Mouse (Mus musculus) CH12.LX (cell line): ENCODE data around the gene Lrguk. TPM values are rescaled to one million over a fixed set of nuclear protein-coding genes. Genes with fewer than 3 reads are reported as not detected.

Experiments used
- DNase-seq: peaks from one replicate; pipeline ENCODE4 v3.0.0-alpha.2; 2013; ENCODE audit errors: extremely low read depth
- H3K27ac ChIP-seq: 2 replicates; pipeline ENCODE4 v1.5.1; 2012; ENCODE audit warnings: low read depth, mild to moderate bottlenecking, control low read depth, moderate library complexity; ENCODE audit not compliant: insufficient read depth
- H3K27me3 ChIP-seq: replicated peaks from 2 replicates; pipeline ENCODE3; 2012; ENCODE audit warnings: inconsistent platforms
- H3K36me3 ChIP-seq, 2 experiments: replicated peaks in 1 of 2; 2 replicates each; pipeline versions ENCODE3 to v1.6.1; 2012; ENCODE audit warnings: inconsistent platforms in 1 of 2, low read length in 1 of 2, mild to moderate bottlenecking in 1 of 2, mixed read lengths in 1 of 2, moderate library complexity in 1 of 2; ENCODE audit not compliant: control insufficient read depth in 1 of 2, insufficient read depth in 1 of 2
- H3K4me1 ChIP-seq, 2 experiments: 2 replicates each; pipeline ENCODE4 v1.6.1; 2012; ENCODE audit warnings: inconsistent platforms in 1 of 2, moderate library complexity in 1 of 2; ENCODE audit not compliant: insufficient read depth in 2 of 2, control insufficient read depth in 1 of 2
- H3K4me2 ChIP-seq: 2 replicates; pipeline ENCODE4 v1.6.1; 2012; ENCODE audit warnings: low read depth, mild to moderate bottlenecking, control low read depth; ENCODE audit not compliant: poor library complexity, insufficient read depth, severe bottlenecking
- H3K4me3 ChIP-seq, 3 experiments: fragments of 150-350 bp in 1 of 3; sonication (generic) in 1 of 3; replicated peaks in 1 of 3; 2 replicates each; pipeline versions ENCODE3 to v1.5.1; 2011 to 2012; ENCODE audit warnings: low read depth in 2 of 3, low read length in 2 of 3, mild to moderate bottlenecking in 2 of 3, moderate library complexity in 2 of 3, control low read depth in 1 of 3, improper control_type of control experiment in 1 of 3, inconsistent platforms in 1 of 3, mixed read lengths in 1 of 3; ENCODE audit not compliant: poor library complexity in 1 of 3
- H3K79me2 ChIP-seq: replicated peaks from 2 replicates; pipeline ENCODE4 v1.6.1; 2012; ENCODE audit warnings: mild to moderate bottlenecking, moderate library complexity; ENCODE audit not compliant: control insufficient read depth, poor library complexity, insufficient read depth, severe bottlenecking; ENCODE audit errors: extremely low read depth
- H3K9ac ChIP-seq: 2 replicates; pipeline ENCODE4 v1.6.1; 2012; ENCODE audit warnings: low read depth, mild to moderate bottlenecking, control low read depth, moderate library complexity; ENCODE audit not compliant: insufficient read depth
- H3K9me3 ChIP-seq: replicated peaks from 2 replicates; pipeline ENCODE3; 2012; ENCODE audit warnings: low read length, inconsistent platforms, mixed read lengths
- BHLHE40 ChIP-seq: IDR thresholded peaks from 2 replicates; pipeline ENCODE4 v1.6.1; 2011; ENCODE audit warnings: mild to moderate bottlenecking, low read depth, low read length, improper control_type of control experiment
- CHD1 ChIP-seq: IDR thresholded peaks from 2 replicates; pipeline ENCODE4 v1.6.1; 2012; ENCODE audit warnings: low read depth, low read length, improper control_type of control experiment, inconsistent platforms
- E2F4 ChIP-seq: IDR thresholded peaks from 2 replicates; pipeline ENCODE4 v1.6.1; 2011; ENCODE audit warnings: low read depth, low read length, improper control_type of control experiment; ENCODE audit not compliant: insufficient replicate concordance
- ELF1 ChIP-seq: IDR thresholded peaks from 2 replicates; pipeline ENCODE4 v1.6.1; 2014; ENCODE audit warnings: low read depth, mild to moderate bottlenecking, inconsistent platforms, low read length, improper control_type of control experiment
- EP300 ChIP-seq: IDR thresholded peaks from 2 replicates; pipeline ENCODE4 v1.6.1; 2011; ENCODE audit warnings: low read length, improper control_type of control experiment
- GABPA ChIP-seq: IDR thresholded peaks from 2 replicates; pipeline ENCODE4 v1.6.1; 2012; ENCODE audit warnings: low read depth, low read length, improper control_type of control experiment, inconsistent platforms; ENCODE audit not compliant: insufficient replicate concordance
- IRF4 ChIP-seq: IDR thresholded peaks from 2 replicates; pipeline ENCODE4 v1.6.1; 2014; ENCODE audit warnings: low read depth, mild to moderate bottlenecking, inconsistent platforms, low read length, improper control_type of control experiment
- JUN ChIP-seq: IDR thresholded peaks from 2 replicates; pipeline ENCODE4 v1.6.1; 2011; ENCODE audit warnings: low read depth, mild to moderate bottlenecking, low read length, improper control_type of control experiment, moderate library complexity; ENCODE audit not compliant: insufficient read depth
- MEF2A ChIP-seq: IDR thresholded peaks from 2 replicates; pipeline ENCODE4 v1.6.1; 2014; ENCODE audit warnings: low read depth, mild to moderate bottlenecking, inconsistent platforms, low read length, improper control_type of control experiment, borderline replicate concordance
- MYC ChIP-seq: IDR thresholded peaks from 2 replicates; pipeline ENCODE4 v1.6.1; 2011; ENCODE audit warnings: low read depth, mild to moderate bottlenecking, improper control_type of control experiment, low read length
- NRF1 ChIP-seq: IDR thresholded peaks from 2 replicates; pipeline ENCODE4 v1.6.1; 2014; ENCODE audit warnings: low read depth, mild to moderate bottlenecking, inconsistent platforms, low read length, improper control_type of control experiment, moderate library complexity
- PAX5 ChIP-seq: IDR thresholded peaks from 2 replicates; pipeline ENCODE4 v1.6.1; 2012; ENCODE audit warnings: low read length, inconsistent platforms, mixed read lengths
- POLR2A ChIP-seq: IDR thresholded peaks from 2 replicates; pipeline ENCODE4 v1.6.1; 2011; ENCODE audit warnings: low read depth, mild to moderate bottlenecking, improper control_type of control experiment, low read length
- POLR2AphosphoS2 ChIP-seq: IDR thresholded peaks from 2 replicates; pipeline ENCODE4 v1.6.1; 2011; ENCODE audit warnings: low read depth, low read length, improper control_type of control experiment
- RAD21 ChIP-seq: IDR thresholded peaks from 2 replicates; pipeline ENCODE4 v1.6.1; 2011; ENCODE audit warnings: low read depth, mild to moderate bottlenecking, low read length, improper control_type of control experiment, moderate library complexity
- RCOR1 ChIP-seq: conservative IDR thresholded peaks from 2 replicates; pipeline ENCODE4 v1.6.1; 2012; ENCODE audit warnings: low read depth, mild to moderate bottlenecking, inconsistent platforms, low read length, improper control_type of control experiment
- SIN3A ChIP-seq: IDR thresholded peaks from 2 replicates; pipeline ENCODE4 v1.6.1; 2012; ENCODE audit warnings: low read length, improper control_type of control experiment, inconsistent platforms
- SMC3 ChIP-seq: IDR thresholded peaks from 2 replicates; pipeline ENCODE4 v1.6.1; 2011; ENCODE audit warnings: low read depth, low read length, improper control_type of control experiment
- TBP ChIP-seq: conservative IDR thresholded peaks from 2 replicates; pipeline ENCODE4 v1.6.1; 2011; ENCODE audit warnings: low read depth, low read length, improper control_type of control experiment
- TCF12 ChIP-seq: IDR thresholded peaks from 2 replicates; pipeline ENCODE4 v1.6.1; 2014; ENCODE audit warnings: low read depth, mild to moderate bottlenecking, inconsistent platforms, low read length, improper control_type of control experiment
- USF1 ChIP-seq: IDR thresholded peaks from 2 replicates; pipeline ENCODE4 v1.6.1; 2014; ENCODE audit warnings: low read depth, mild to moderate bottlenecking, inconsistent platforms, low read length, improper control_type of control experiment
- ZC3H11A ChIP-seq: IDR thresholded peaks from 2 replicates; pipeline ENCODE4 v1.6.1; 2012; ENCODE audit warnings: low read depth, mild to moderate bottlenecking, inconsistent platforms, low read length, improper control_type of control experiment
- ZKSCAN1 ChIP-seq: IDR thresholded peaks from 2 replicates; pipeline ENCODE4 v1.6.1; 2012; ENCODE audit warnings: low read depth, inconsistent platforms, low read length, improper control_type of control experiment, borderline replicate concordance
- ZMIZ1 ChIP-seq: IDR thresholded peaks from 2 replicates; pipeline ENCODE4 v1.6.1; 2012; ENCODE audit warnings: low read depth, mild to moderate bottlenecking, inconsistent platforms, low read length, improper control_type of control experiment
- ZNF384 ChIP-seq: IDR thresholded peaks from 2 replicates; pipeline ENCODE4 v1.6.1; 2012; ENCODE audit warnings: low read depth, low read length, improper control_type of control experiment, inconsistent platforms
- dilution Hi-C: fragments of 300-500 bp; cut with MboI; formaldehyde crosslinking; loops from 2 replicates; pipeline ENCODE4 v1.14.3; 2020; ENCODE audit warnings: low sequenced_read_pairs; ENCODE audit not compliant: extremely low pct_unique_long_range_greater_than_20kb, extremely low pct_ligation_motif_present
- in situ Hi-C: fragments of 300-500 bp; cut with MboI; formaldehyde crosslinking; loops from 3 replicates; pipeline ENCODE4 v1.14.3; 2019; ENCODE audit warnings: low sequenced_read_pairs, low pct_ligation_motif_present, low pct_unique_long_range_greater_than_20kb, mixed read lengths
- polyA plus RNA-seq: library from polyadenylated mRNA; unstranded; fragments of >175 nt; gene quantifications from 2 replicates; pipeline ENCODE4 v1.2.1, GENCODE M21; 2012; ENCODE audit warnings: low read depth; ENCODE audit not compliant: insufficient read length
- total RNA-seq, 2 experiments: library from RNA; depleted of rRNA; stranded (reverse); fragments of 300-350 nt in 1 of 2; fragments of >200 nt in 1 of 2; gene quantifications; 2 replicates each; pipeline ENCODE4 v1.2.3; 2012 to 2014

The Lrguk gene
- total and polyA plus RNA-seq, 3 experiments: 0.85 to 1.6 (median 1.1) TPM

DNA sequence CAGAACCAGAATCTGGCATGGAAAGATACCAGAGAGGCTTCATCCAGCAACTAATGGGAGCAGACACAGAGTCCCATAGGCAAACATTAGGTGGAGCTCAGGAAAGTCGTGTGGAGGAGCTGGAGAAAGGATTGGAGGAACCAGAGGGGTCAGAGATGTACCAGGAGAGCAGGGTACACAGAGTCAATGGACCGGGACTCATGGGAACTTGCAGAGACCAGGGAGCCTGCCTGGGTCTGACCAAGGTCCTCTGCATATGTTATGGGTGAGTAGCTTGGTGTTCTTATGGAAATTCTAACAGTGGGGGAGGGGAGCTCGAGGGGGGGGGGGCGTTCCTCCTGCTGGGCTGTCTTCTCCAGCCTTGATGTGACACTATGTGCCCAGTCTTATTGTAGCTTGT lies 30.7 kb upstream of the Lrguk start:
- no peak for DNase-seq
- dilution Hi-C loops: no loop called here
- no peak overlapping the region for H3K4me3 ChIP-seq
- no peaks in the 10 kb centered on the region for H3K27me3 ChIP-seq
- H3K36me3 ChIP-seq: no peaks in the 10 kb centered on the region
- H3K27ac ChIP-seq: no peak overlapping the region
- in situ Hi-C loops: no loop called here
- H3K9ac ChIP-seq: no peak overlapping the region
- H3K4me2 ChIP-seq: no peak overlapping the region
- TF ChIP-seq PAX5 (no peak), POLR2A (no peak), SMC3 (no peak), SIN3A (no peak), MEF2A (no peak), ELF1 (no peak), ZKSCAN1 (no peak), NRF1 (no peak), RAD21 (no peak), POLR2AphosphoS2 (no peak), TCF12 (no peak), E2F4 (no peak), RCOR1 (no peak), CHD1 (no peak), ZMIZ1 (no peak), MYC (no peak)
- TF ChIP-seq, all 38 proteins: peak for 0
- no peaks in the 10 kb centered on the region for H3K4me1 ChIP-seq
- H3K79me2 ChIP-seq: no peaks in the 10 kb centered on the region
- H3K9me3 ChIP-seq: no peaks in the 10 kb centered on the region

DNA sequence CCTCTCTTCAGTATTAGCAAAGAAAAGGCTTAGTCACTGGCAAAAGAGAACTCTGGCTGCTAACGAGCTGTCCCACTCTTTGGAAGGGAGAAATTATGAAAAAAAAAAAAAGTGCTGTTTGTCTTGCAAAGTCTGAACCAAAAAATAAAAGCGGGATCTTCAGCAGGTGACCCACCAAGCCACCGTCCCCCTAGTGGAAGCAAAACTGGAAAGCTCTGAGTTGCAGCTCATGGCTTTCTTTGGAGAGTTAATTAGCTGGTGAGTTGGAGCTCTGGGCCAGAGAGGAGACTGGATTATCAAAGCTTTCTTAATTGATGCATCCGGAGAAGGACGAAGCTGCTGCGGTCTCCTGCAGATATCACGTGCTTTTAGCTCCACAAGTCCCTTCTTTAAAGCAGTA lies 29.7 kb upstream of the Lrguk start:
- no peaks in the 10 kb centered on the region for H3K79me2 ChIP-seq
- TF ChIP-seq BHLHE40: no peak
- no peak for TF ChIP-seq EP300
- no peak for TF ChIP-seq TBP
- no peak for TF ChIP-seq E2F4
- no peak for TF ChIP-seq CHD1
- no peak for TF ChIP-seq GABPA
- no peak for TF ChIP-seq SMC3
- TF ChIP-seq RAD21: no peak
- no peak for TF ChIP-seq JUN
- no peak for TF ChIP-seq ZNF384
- no peak for TF ChIP-seq USF1
- no peak for TF ChIP-seq IRF4
- no peak for TF ChIP-seq TCF12
- no peak for TF ChIP-seq ZMIZ1
- no peak for TF ChIP-seq ZC3H11A
- H3K27ac ChIP-seq: no peak overlapping the region
- H3K36me3 ChIP-seq: no peaks in the 10 kb centered on the region
- H3K4me2 ChIP-seq: no peak overlapping the region
- no peaks in the 10 kb centered on the region for H3K9me3 ChIP-seq
- in situ Hi-C loops: no loop called here
- H3K9ac ChIP-seq: no peak overlapping the region
- no peak for DNase-seq
- no peak overlapping the region for H3K4me3 ChIP-seq
- no peaks in the 10 kb centered on the region for H3K4me1 ChIP-seq
- H3K27me3 ChIP-seq: no peaks in the 10 kb centered on the region
- dilution Hi-C loops: no loop called here
